Mouse (Mus musculus): ENCODE data around the gene Hyls1. TPM values are rescaled to one million over a fixed set of nuclear protein-coding genes. Genes with fewer than 3 reads are reported as not detected.

Gene Hyls1
- 13.4 to 16.5 TPM (median 15.3 TPM) in 4 replicates for total RNA-seq (2023)

GRCm38 (mm10) chr9:35569571-35570534 lies at the start of gene Hyls1, which contains the start of gene Pate2:
TSS of gene Hyls1 (minus strand) at chr9:35570398.
TSS of gene Pate2 (plus strand) at chr9:35570284.

GRCm38 (mm10) chr9:35611841-35612240 lies 41.6 kb upstream of the Hyls1 start, which contains the start of gene Pate4:
TSS of gene Pate4 (minus strand) at chr9:35611941.

GRCm38 (mm10) chr9:35558257-35559008 lies 11.8 kb downstream of the Hyls1 start, which contains the start of the genes Ddx25 and Pus3:
TSS of gene Ddx25 (minus strand) at chr9:35558528.
TSS of gene Pus3 (plus strand) at chr9:35558595.

GRCm38 (mm10) chr9:35518169-35518568 lies 52.0 kb downstream of the Hyls1 start, which contains the start of gene Gm1113:
TSS of gene Gm1113 (minus strand) at chr9:35518269.

Other genes with a start within 250 kb of the Hyls1 start
- 5.1 to 8.5 TPM (median 6.4 TPM) in 4 replicates for gene Cdon, start 149.3 kb downstream of the Hyls1 start, total RNA-seq (2023)
- not detected in 4 replicates for gene Gm1113, start 52.1 kb downstream of the Hyls1 start, total RNA-seq (2023)
- 2.5 to 3.3 TPM (median 2.8 TPM) in 4 replicates for gene Ddx25, start 11.9 kb downstream of the Hyls1 start, total RNA-seq (2023)
- gene Pus3, start 11.8 kb downstream of the Hyls1 start, total RNA-seq (2023): 22.0 to 25.8 TPM (median 24.4 TPM) in 4 replicates
- not detected in 4 replicates for gene Pate2, start 114 bp downstream of the Hyls1 start, total RNA-seq (2023)
- not detected in 4 replicates for gene Pate4, start 41.5 kb upstream of the Hyls1 start, total RNA-seq (2023)
- not detected in 4 replicates for gene Pate3, start 77.8 kb upstream of the Hyls1 start, total RNA-seq (2023)
- gene Pate1, start 117.0 kb upstream of the Hyls1 start, total RNA-seq (2023): not detected in 4 replicates
- not detected in 4 replicates for gene Gm17677, start 170.7 kb upstream of the Hyls1 start, total RNA-seq (2023)
- gene Gm17727, start 207.7 kb upstream of the Hyls1 start, total RNA-seq (2023): not detected in 4 replicates
- not detected in 4 replicates for gene Gm27235, start 219.7 kb upstream of the Hyls1 start, total RNA-seq (2023)
- gene D730048I06Rik, start 219.7 kb upstream of the Hyls1 start, total RNA-seq (2023): not detected in 4 replicates